Mouse (Mus musculus) midbrain, embryonic 14.5 days (tissue): ENCODE results near the gene Npm3. TPM values are rescaled to one million over a fixed set of nuclear protein-coding genes. Genes with fewer than 3 reads are reported as not detected.
A peak's percentile ranks its signal among the peaks of the same experiment; 100 is the strongest.

ENCODE experiments used
- ATAC-seq: fragments of 200-750 bp; cut with Nextera tagmentation; 2 replicates; pipeline ENCODE4 v1.8.0; 2017; ENCODE audit warnings: moderate number of reproducible peaks, moderate library complexity; ENCODE audit not compliant: low FRiP score, low TSS enrichment
- DNase-seq: peaks from one replicate; pipeline ENCODE4 v3.0.0-alpha.2; 2015
- H3K27ac ChIP-seq: fragments of 300-500 bp; sonication (generic); replicated peaks from 2 replicates; pipeline ENCODE4 v1.5.1; 2014; ENCODE audit warnings: mild to moderate bottlenecking, low read depth, low read length, moderate library complexity
- H3K27me3 ChIP-seq: fragments of 300-500 bp; sonication (generic); 2 replicates; pipeline ENCODE4 v1.6.1; 2014; ENCODE audit warnings: low read length, control low read depth, mixed read lengths; ENCODE audit not compliant: control insufficient read depth, insufficient read depth
- H3K36me3 ChIP-seq: fragments of 300-500 bp; sonication (generic); 2 replicates; pipeline ENCODE4 v1.6.1; 2014; ENCODE audit warnings: low read length, control low read depth; ENCODE audit not compliant: control insufficient read depth, insufficient read depth
- H3K4me1 ChIP-seq: fragments of 300-500 bp; sonication (generic); 2 replicates; pipeline ENCODE4 v1.6.1; 2014; ENCODE audit warnings: mild to moderate bottlenecking, antibody characterized with exemption, low read length, control low read depth; ENCODE audit not compliant: control insufficient read depth, insufficient read depth
- H3K4me2 ChIP-seq: fragments of 300-500 bp; sonication (generic); 2 replicates; pipeline ENCODE4 v1.6.1; 2014; ENCODE audit warnings: mild to moderate bottlenecking, low read length, moderate library complexity
- H3K4me3 ChIP-seq: fragments of 300-500 bp; sonication (generic); replicated peaks from 2 replicates; pipeline ENCODE4 v1.5.1; 2014; ENCODE audit warnings: low read depth, low read length
- H3K9ac ChIP-seq: fragments of 300-500 bp; sonication (generic); replicated peaks from 2 replicates; pipeline ENCODE4 v1.6.1; 2014; ENCODE audit warnings: mild to moderate bottlenecking, low read length, moderate library complexity
- H3K9me3 ChIP-seq: fragments of 300-500 bp; sonication (generic); 2 replicates; pipeline ENCODE4 v1.6.1; 2016; ENCODE audit warnings: low read length, control low read depth, mixed read lengths; ENCODE audit not compliant: control insufficient read depth
- WGBS: fragments of 180-500 bp; shearing (Covaris S2); extraction: QIAGEN DNeasy Blood & Tissue Kit; methylation state at CpG from one replicate; pipeline ENCODE4 v1.1.7; 2014; 5-methylcytosine and 5-hydroxymethylcytosine counted together
- polyA plus RNA-seq: library from polyadenylated mRNA; unstranded; fragments of >200 nt; fragmentation: Nextera tagmentation; extraction: Ambion mirVana; gene quantifications from 2 replicates; pipeline ENCODE4 v1.2.1, GENCODE M21; 2014

Gene Npm3
- polyA plus RNA-seq, 1 experiment from 2014 or later: 7.6 TPM

DNA sequence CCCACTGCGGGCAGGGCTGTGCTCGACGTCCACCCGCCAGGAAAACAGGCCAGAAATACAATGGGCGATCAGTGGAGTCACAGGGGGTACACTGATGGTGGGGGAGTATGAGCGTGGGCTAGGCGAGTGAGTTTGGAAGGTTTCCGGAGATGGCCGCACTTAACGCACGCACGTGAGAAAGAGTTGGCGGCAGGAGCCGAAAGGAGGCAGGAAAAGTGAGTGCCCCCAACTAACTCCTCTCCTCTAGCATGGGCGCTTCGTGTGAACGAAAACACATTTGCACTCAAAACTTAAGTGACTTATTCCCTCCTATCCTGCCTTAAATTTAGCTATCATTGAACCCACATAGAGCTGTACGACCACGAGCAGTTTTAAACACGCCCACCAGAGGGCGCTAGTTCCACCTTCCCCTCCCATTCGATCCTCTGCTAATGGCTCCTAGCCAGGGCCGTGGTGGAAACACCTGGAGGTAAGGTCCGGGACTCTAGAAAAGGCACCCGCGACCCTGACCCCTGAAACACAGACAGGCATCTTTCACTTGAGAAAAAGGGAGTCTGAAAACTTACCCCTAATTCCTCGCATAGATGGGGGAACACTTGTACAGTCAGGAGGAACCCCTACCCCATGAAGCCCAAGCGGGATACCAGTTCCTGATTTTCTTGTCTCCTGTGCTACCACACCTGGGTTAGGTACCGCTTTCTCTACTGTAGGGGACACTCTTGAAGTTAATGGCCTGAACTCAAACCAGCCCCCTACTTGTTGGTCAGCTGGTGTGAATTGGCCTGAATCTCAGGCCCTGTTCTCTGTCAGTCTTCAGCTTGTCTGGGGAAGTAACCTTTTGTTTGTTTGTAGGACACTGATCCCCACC is 3.0 kb downstream of the Npm3 start:
- no peak overlapping the region for H3K4me3 ChIP-seq
- ATAC-seq (no peak), DNase-seq (peak; percentile 79)
- peaks cover 4% of the 10 kb centered on the region for H3K36me3 ChIP-seq
- H3K4me2 ChIP-seq: no peak overlapping the region
- H3K4me1 ChIP-seq: peaks cover 23% of the 10 kb centered on the region
- H3K27me3 ChIP-seq: peaks cover 53% of the 10 kb centered on the region
- WGBS: 11% methylated on average over 29 of the region's 29 CpGs
- H3K9ac ChIP-seq: no peak overlapping the region
- no peak overlapping the region for H3K27ac ChIP-seq
- no peaks in the 10 kb centered on the region for H3K9me3 ChIP-seq

DNA sequence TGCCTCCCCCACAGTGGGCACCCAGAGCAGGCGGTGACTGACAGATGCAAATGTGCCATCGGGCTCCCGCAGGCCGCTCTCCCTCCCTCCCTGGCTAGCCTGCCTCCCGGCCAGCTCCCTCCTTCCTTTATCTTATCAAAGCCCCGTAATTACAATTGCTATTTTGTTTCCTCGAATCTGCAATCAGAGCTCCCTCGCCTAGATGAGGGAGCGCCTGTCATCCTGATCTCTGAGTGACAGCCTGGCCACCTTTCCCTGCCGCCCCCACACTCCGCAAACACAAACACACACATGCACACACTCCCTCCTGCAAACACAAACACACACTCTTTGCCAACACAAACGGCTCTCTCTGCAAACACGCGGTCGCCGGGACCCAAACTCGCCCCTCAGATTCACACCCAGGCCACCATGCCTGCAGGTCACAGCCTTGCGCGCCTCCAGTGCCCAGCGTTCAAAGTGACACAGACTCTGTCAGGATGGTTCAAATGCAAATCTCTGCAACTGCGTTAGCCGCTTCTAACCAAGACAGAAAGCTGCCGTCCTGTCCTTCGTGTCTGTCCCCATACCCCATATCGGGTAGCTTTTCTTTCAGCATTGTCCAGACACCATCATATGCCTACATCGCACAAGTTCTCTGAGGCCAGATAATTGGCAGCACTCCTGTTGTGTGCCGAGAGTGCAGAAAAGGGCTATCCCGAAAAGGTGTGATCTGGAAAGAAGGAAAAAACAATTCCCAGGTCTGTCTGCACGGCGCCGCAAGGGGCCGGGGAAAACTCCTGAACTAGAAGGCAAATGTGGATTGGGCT is 3.8 kb downstream of the Npm3 start:
- no peak overlapping the region for H3K4me2 ChIP-seq
- H3K27me3 ChIP-seq: peaks cover 61% of the 10 kb centered on the region
- ATAC-seq (no peak), DNase-seq (no peak)
- no peak overlapping the region for H3K9ac ChIP-seq
- H3K36me3 ChIP-seq: no peaks in the 10 kb centered on the region
- H3K4me3 ChIP-seq: no peak overlapping the region
- H3K9me3 ChIP-seq: no peaks in the 10 kb centered on the region
- WGBS: 2% methylated on average over 32 of the region's 32 CpGs
- H3K4me1 ChIP-seq: peaks cover 23% of the 10 kb centered on the region
- H3K27ac ChIP-seq: no peak overlapping the region

DNA sequence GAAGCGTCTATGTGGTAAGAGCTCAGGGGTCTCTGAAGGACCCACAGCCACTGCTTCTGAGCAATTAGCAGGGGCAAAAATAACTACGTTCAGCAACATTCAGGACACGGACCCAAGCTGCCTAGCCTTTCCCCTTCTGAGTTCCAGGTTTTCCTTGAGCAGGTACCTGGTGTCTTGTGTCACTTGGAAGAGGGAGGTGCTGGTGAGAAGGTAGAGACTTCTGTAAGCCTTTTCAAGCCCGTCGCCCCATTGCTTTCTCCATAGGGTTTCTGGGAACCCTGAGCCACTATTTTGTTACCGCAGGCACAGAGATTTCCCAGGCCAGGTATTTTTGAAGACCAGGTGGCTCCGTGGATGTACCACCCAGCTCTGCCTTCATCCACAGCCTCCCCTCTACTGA is 5.8 kb downstream of the Npm3 start:
- no peak for DNase-seq
- H3K27ac ChIP-seq: no peak overlapping the region
- no peak for ATAC-seq
- H3K4me2 ChIP-seq: no peak overlapping the region
- no peaks in the 10 kb centered on the region for H3K9me3 ChIP-seq
- peaks cover 78% of the 10 kb centered on the region for H3K27me3 ChIP-seq
- no peak overlapping the region for H3K4me3 ChIP-seq
- no peak overlapping the region for H3K9ac ChIP-seq
- 15% methylated on average over 7 of the region's 7 CpGs for WGBS
- peaks cover 17% of the 10 kb centered on the region for H3K4me1 ChIP-seq
- H3K36me3 ChIP-seq: no peaks in the 10 kb centered on the region

DNA sequence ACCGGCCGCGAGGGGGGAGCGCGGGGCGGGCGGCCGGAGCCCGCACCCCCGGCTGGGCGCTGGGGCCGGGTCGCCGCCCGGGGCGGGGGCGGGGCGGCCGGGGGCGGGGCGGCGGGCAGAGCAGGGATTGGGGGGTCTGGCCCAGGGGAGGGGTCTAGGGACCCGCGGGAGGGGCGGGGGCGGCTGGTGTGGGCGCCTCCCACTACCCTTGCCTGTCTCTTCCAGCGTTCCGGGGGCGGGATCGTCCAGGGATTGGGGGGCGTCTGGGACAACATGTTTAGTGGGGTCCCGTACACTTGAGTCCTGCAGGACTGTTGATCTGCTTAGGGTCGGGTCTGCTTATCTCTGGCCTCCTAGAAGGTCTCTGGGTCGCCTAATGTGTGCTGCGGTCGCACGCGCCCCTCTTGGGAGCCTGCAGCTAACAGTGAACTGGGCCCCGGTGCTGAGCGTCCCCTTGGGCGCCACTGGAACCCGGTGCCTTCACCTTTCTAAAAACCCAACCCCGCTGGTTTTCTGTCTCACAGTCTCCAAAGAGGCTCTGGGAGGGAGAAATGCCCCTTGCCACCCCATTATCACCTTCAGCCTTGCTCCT is 6.3 kb downstream of the Npm3 start:
- Histone ChIP-seq H3K9ac (0 out of 2 replicates have a peak overlapping the region, but pooled peaks have one; percentile 23), H3K9me3 (no peaks in the 10 kb centered on the region), H3K4me1 (peaks cover 13% of the 10 kb centered on the region; the same call in 1 of the 2 replicates), H3K4me3 (peak overlapping the region; percentile 34), H3K27me3 (peaks cover 83% of the 10 kb centered on the region), H3K36me3 (no peaks in the 10 kb centered on the region), H3K4me2 (peak overlapping the region; percentile 61), H3K27ac (no peak overlapping the region)
- DNase-seq: no peak
- ATAC-seq: no peak
- WGBS: 1% methylated on average over 22 of the region's 44 CpGs

DNA sequence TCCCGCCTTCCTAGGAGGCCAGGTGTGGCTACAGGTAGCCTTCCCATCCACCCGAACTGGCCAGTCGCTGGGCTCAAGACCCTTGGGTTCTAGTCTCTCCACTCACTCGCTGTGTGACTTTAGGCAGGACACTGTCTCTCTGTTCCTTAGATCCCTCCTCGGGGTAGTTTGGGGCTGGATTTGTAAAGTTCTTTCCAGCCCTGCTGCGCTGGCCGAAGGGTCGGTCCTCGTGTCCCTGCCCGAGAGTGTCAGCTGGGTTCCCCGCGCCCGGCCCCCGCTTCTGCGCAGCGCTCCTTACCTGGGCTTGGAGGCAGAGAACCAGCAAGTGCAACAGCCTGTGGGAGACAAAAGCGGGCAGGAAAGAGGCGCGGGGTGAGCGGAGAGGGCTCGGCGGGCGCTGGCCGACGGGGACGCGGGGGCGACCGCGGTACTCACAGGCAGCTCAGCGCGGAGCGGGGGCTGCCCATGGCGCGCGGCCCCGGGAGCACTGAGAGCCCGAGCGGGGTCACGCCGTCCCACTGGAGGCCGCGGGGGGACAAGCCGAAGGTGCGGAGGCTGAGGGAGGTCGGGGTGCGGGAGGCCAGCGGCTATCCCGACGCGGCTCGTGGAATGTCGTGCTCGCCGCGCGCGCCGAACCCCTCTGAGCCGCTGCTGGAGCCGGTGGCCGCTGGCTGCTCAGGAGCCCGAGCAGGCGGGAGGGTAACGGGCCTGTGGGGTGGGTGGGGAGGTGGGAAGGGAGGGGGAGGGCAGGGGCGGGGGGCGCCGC is 7.0 kb downstream of the Npm3 start, which contains the start of gene Fgf8:
Gene Fgf8, minus strand, starts transcription at position 698 of the 766 bp plus-strand sequence.
- Histone ChIP-seq H3K4me3 (peak within 1 kb of the TSS; percentile 34), H3K27ac (no peak within 1 kb of the TSS)
- no peak for ATAC-seq

DNA sequence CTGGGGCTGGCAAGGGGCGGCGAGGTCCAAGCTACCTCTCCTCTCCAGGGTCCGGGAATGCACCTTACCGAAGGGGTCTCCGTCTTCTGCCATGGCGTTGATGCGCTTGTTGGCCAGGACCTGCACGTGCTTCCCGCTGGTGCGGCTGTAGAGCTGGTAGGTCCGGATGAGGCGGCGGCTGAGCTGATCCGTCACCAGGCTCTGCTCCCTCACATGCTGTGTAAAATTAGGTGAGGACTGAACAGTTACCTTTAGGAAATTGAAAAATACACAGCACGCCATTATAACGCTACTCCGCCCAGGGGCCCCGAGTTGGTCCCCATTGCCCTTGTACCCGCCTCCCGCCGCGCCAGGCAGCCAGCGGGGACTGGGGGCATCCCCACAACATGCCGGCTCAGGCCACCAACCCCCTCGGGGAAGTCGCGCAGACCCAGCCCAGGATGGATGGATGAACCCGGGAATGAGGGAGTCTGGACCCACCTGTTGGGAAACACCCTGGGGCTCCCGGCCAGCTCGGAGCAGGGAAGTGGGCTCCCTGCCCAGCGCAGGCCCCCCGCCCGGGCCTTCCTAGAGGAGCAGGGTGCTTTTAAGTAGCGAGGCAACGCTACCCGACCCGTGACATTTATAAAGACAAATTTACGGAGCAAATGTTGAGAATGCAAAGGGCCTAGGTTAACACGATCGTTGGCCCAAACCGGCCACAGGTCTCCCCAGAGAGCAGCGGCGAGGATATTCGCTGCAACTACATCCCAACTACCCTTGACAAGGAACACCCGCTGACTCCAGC is 7.8 kb downstream of the Npm3 start:
- ATAC-seq (no peak), DNase-seq (no peak)
- Histone ChIP-seq H3K4me3 (peak overlapping the region; percentile 34; the same call in 1 of the 2 replicates), H3K27me3 (peaks cover 93% of the 10 kb centered on the region), H3K4me1 (peaks cover 26% of the 10 kb centered on the region), H3K9ac (no peak overlapping the region), H3K36me3 (no peaks in the 10 kb centered on the region), H3K9me3 (no peaks in the 10 kb centered on the region), H3K27ac (no peak overlapping the region), H3K4me2 (peak overlapping the region; percentile 61; the same call in 1 of the 2 replicates)
- under 1% methylated on average over 45 of the region's 45 CpGs for WGBS

More for the DNA sequence above, 7.0 kb downstream of the Npm3 start, which contains the start of gene Fgf8:
- H3K4me2 ChIP-seq: peak within 1 kb of the TSS; percentile 61
- H3K9ac ChIP-seq: 0 out of 2 replicates have a peak within 1 kb of the TSS, but pooled peaks have one; percentile 23
- WGBS: under 1% methylated on average over 59 of the region's 68 CpGs
- peaks cover 18% of the 10 kb centered on the region; the same call in 1 of the 2 replicates for H3K4me1 ChIP-seq
- no peaks in the 10 kb centered on the region for H3K36me3 ChIP-seq
- peak; percentile 51 for DNase-seq
- H3K9me3 ChIP-seq: no peaks in the 10 kb centered on the region
- peaks cover 90% of the 10 kb centered on the region for H3K27me3 ChIP-seq

DNA sequence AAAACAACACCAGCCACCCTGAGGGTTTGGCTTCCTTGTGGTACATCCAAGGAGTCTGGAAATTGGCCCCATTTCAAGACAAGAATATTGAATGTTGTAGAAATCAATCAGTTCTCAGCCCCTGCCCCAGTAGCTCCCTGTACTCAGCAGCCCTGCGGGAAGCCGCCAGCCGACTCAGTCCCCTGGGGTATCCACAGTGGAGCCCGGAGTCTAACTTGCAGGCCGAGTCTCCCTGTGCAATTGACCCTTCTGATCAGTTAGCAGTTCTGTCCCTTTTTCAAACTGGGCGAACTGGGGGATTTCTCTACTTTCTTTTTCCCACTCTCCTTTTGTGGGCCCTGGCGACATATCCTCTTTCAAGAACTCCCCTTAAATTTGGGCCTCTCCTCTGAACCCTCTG is 8.6 kb downstream of the Npm3 start:
- H3K27ac ChIP-seq: no peak overlapping the region
- H3K9ac ChIP-seq: no peak overlapping the region
- DNase-seq: no peak
- no peaks in the 10 kb centered on the region for H3K9me3 ChIP-seq
- peaks cover 93% of the 10 kb centered on the region for H3K27me3 ChIP-seq
- WGBS: 4% methylated on average over 7 of the region's 7 CpGs
- ATAC-seq: no peak
- no peak overlapping the region for H3K4me3 ChIP-seq
- H3K4me1 ChIP-seq: peaks cover 27% of the 10 kb centered on the region
- H3K4me2 ChIP-seq: no peak overlapping the region
- no peaks in the 10 kb centered on the region for H3K36me3 ChIP-seq
